Mouse (Mus musculus) heart, postnatal 0 days (tissue): Measurements from ENCODE around the gene Rbm24.
A peak's percentile ranks its signal among the peaks of the same experiment; 100 is the strongest.

Source experiments
- CTCF ChIP-seq: IDR thresholded peaks from 2 replicates; pipeline ENCODE4 v1.5.1; 2016; ENCODE audit warnings: antibody characterized with exemption, control low read depth, low read depth
- EP300 ChIP-seq: IDR thresholded peaks from 2 replicates; pipeline ENCODE4 v1.6.1; 2016; ENCODE audit warnings: antibody characterized with exemption, low read depth

GRCm38 (mm10) chr13:46426651-46427269 lies 8.5 kb downstream of the Rbm24 start:
- TF ChIP-seq CTCF: no peak
- TF ChIP-seq EP300: peak; percentile 99
